Mouse (Mus musculus): ENCODE measurements at regions not wholly inside any gene's neighbourhood (a gene's known extent, or its start where the extent isn't known, plus 50 kb on each side); places are given as distances from the start of the nearest gene placed in this dataset.
"Not testable (repeated sequence)": the region's sequence is repeated elsewhere in the genome, so short reads cannot be mapped to it uniquely, and the experiment has no call there.

DNA sequence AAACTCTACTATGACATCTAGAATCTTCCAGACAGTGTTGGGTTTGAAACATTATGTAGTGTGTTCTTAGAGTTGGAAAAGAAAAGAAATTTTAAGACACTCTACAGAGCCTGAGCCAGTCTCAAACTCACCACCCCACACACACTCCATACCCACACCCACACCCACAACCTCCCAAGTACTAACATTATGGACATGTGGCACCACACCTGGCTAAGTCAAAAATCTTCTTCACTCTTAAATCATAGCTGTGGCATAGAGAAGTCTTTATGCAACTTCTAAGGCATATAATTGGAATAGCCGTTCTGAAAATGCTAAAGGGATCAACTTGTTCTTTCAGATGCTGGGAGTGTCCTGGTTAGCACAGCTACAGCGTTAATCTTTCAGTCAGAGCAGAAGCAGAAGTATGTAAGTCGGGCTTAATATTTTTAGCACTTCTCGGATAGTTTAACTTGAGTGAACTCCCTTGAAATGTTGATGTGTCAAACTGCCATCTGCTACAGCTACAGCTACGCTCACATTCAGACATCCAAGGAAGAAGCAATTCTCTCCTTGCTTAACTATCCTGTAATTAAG lies 68.6 kb upstream of the Creb1 start:
- DNase-seq (ENCODE audit: low read depth, low spot score), result no peak

DNA sequence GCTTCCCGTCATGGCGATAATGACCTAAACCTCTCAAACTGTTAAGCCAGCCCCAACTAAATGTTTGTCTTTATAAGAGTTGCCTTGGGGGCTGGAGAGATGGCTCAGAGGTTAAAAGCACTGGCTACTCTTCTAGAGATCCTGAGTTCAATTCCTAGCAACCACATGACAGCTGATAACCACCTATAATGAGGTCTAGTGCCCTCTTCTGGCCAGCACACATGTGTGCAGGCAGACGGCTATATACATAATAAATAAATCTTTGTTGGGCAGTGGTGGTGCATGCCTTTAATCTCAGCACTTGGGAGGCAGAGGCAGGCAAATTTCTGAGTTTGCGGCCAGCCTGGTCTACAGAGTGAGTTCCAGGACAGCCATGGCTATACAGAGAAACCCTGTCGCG lies 70.8 kb upstream of the Creb1 start:
- not testable (repeated sequence) for DNase-seq (ENCODE audit: low read depth, low spot score)

DNA sequence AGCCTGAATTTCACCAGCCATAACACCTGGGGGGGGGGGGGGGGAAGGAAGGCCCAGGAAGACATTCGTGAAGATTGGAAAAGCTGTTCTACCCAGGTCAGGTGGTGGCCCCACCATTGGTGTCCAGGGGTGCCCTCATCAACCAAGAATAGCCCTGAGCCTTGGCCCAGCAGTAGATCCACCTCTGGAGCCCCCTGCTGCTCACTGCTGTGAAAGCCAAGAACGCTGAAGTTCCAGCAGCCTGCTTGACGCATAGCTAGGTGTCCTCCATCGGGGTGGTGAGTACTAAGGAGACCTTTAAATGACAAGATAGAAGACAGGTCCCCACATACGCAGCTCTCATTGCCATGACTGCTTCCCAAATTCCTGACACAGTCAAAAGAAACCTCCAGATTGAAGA lies 74.6 kb upstream of the Creb1 start:
- no peak for DNase-seq (ENCODE audit: low read depth, low spot score)

DNA sequence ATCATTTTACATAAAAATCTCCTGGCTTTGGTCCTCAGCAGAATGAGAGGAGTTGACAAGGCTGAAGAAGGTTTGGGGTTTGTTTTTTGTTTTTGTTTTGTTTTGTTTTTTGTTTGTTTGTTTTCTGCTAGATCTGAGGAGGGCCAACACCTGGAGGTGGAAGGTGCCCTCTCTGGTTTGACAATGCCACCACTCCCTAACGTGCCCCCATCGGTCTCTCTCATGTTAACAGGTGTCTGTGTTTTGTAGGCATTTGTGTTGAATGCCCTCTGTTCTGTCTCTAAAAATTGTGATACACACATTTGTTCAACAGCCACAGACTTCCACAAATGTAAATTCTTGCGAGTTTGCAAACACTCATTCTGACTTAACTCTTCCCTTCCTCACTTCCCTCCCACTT lies 83.3 kb upstream of the Creb1 start:
- no peak for DNase-seq (ENCODE audit: low read depth, low spot score)

DNA sequence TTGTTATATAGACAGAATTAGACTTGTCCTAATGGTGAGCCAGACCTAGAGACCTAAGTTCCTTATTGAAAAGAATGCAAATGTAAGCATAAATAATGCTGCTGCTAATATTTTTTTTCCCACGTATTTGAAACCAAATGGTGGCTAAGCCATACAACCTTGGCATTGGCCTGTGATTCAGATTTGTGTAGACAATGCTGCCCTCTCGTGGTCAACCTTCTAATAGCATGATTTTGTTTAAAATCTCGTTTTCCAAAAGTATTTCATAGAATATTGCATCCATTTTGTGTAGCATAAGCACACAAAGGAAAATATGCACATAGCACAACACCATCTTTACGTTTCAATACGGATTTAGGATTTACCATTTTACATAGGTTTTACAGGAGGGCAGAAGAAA lies 84.4 kb upstream of the Creb1 start:
- peak; percentile 91 for DNase-seq (ENCODE audit: low read depth, low spot score)

DNA sequence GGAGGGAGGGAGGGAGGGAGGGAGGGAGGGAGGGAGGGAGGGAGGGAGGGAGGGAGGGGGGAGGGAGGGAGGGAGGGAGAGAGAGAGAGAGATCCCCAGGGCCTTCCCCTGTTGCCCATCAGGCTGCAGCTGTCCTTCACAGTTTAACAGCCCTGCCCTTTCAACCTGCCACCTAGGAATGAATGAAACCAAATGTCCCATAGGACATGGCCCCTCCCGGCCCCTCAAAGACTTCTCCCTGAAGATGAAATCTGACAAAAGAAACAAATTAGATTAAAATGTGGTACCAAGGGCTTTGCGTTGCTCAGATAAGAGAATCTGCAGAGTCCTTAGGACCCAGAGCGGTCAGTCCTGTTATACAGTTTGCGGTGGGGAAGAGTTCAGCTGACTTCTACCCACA lies 86.0 kb upstream of the Creb1 start:
- no peak for DNase-seq (ENCODE audit: low read depth, low spot score)

DNA sequence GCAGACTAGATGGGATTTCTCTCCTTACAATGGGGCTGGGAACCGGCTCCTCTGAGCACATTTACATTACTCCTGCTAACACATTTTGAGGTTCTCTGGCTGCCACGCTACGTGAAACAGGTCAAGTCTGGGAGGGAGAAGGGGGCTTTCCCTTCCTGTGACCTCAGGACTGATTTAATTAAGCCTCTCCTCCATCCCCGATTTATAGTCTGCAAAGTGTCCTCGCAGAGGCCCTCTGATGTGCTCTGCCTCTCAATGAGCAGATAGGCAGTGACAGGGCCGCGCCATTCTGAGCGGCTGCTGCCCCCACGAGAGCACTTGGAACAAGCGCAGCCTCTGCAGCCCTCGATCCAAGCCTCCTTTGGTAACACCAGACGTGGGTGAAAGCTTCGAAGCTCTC lies 86.5 kb upstream of the Creb1 start:
- DNase-seq (ENCODE audit: low read depth, low spot score), result peak; percentile 72

DNA sequence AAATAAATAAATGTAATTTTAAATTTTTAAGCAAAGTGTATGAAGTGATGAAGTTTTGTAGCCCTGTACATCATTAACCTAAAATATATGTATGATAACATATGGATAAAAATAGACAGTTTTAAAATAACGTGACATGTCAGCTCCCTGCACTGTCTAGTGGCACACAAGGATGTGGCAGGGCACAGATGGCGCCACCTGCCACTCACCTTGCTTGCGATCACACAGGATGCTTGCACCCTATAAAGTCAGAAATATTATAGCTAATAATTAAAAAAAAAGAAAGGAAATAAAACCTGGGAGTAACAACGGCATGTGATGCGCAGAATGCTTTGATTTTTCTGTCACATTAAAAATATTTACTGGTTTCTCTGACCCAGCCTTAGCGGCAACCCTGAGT lies 89.0 kb upstream of the Creb1 start:
- no peak for DNase-seq (ENCODE audit: low read depth, low spot score)

DNA sequence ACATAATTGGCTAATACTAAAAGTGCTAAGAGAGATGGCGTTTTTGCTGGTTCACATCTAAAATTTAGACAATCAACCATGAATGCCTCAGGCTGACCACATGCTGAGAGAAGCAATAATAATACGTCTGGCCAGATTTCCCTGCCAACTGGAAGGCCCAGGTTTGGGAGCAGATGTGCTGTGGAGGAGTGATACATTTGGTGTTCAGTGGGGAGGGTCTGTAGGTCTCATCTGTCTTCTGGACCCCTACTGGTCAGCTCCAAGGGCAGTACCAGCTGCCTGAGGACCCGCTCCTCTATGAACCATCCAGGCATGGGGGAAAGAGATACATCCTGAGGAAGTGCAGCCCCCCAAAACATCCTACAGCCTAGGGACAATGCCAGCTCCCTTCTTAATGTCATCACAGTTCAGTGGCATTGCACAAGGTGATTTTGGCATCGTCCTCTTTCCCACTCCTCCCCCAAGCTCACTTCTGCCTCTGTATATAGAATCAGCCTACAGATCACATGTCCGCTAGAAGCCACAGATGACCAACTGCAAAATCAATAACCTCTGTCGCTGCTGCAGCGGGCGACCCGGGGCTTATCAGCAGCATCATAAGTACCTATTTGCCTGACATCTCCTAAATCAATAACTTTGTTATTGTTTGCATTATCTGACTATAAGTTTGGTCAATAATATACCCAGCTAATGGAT lies 90.1 kb upstream of the Creb1 start:
- DNase-seq (ENCODE audit: low read depth, low spot score), result no peak

DNA sequence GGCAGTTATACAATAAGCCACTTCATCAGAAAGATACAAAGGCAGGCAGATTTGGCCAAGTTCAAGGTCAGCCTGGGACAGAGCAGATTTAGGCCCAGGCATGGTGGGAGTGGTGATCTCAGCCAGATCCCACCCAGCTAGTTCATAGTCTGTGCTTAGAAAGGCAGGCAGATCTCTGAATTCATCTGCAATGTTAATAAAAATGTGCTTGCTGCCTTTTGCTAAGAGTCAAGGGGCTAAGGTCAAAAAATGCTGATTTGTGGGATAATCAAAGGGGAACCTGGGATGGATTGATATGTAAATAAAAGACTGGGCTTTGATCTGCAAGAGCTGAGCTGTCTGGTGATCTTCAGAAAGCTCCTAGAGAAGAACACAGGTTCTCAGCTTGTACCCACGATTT lies 109.2 kb upstream of the Creb1 start:
- DNase-seq (ENCODE audit: low read depth, low spot score), result no peak

DNA sequence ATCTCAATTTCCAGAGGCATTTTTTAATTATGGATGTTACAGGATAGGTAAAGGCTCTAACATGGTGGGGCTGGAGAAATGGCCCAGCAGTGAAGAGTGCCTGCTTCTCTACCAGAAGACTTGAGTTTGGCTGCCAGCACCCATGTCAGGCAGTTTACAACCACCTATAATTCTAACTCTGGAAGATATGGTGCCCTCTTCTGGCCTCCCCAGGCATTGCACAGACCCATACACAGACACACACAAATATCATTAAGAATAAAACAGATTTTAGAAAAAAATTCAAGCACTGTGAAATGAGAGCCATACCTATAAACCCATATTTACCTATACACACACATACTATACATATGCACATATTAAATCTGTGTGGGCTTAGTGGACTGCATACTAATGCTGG lies 113.9 kb upstream of the Creb1 start:
- DNase-seq (ENCODE audit: low read depth, low spot score), result no peak

DNA sequence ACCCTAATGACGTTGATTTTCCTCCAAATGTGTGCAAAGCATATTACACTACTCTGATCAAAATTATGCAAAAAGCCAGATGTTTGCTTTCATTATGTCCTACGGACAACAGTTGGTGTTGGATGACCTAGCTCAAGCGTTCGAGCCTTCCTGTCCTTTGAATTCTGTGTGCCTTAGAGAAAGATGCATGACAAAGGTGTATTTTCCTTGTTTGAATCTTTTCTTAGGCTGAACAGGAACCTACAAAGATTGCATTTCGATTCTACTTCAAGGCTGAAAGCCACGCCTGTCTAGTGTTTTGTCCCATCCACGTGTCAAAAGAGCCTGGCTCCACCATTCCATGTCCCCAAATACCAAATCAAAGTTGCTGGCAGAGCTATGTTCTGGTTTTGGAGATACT lies 116.5 kb upstream of the Creb1 start:
- DNase-seq (ENCODE audit: low read depth, low spot score), result no peak

DNA sequence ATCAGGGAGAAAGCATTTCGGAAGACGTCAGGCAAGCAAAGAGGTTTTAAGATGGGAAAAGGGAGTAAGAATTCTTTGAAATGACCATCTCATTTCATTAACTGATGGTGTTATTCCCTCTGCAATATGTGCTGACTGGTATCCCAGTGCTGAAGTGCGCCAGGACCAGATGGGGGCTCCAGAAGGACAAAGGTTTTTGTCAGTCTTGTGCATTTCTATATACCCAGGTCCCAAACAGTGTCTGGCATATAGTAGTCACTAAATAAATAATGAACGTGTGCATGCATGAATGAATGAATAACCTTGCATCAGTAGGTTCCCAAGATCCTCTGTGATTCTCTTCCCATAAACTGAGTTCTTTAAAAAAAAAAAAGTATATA lies 119.3 kb upstream of the Creb1 start:
- DNase-seq (ENCODE audit: low read depth, low spot score), result no peak

DNA sequence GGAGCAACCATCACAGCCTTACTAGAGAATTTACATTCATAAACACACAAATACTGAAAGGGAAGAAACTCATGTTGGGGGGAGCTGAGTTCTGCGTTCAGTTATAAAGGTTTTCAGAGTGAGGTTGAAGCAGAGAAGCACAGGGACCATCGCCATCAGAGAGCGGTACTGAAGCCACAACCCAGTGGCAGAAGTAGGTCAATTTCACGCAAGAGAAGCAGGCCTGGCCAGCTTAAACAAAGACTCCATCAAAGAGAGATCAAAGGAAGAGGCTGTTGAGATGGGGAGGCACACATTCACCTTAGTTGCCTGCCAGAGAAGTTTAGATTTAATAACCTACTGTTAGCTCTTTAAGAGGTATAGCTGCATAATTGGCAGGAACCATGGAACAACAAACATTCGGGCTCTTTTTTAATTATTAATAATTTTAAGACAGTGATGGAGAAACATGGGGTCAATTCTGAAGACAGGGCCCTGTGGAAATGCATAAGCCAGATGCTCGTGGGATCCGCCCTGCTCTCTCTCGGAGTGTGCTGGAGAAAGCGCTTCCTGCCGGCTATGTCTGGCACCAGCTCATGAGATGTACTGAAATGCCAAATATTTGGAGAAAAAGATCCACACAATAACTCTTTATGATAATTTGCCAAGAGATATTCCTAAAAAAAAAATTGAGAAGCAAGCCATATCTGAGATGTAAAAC lies 119.8 kb upstream of the Creb1 start:
- no peak for DNase-seq (ENCODE audit: low read depth, low spot score)

DNA sequence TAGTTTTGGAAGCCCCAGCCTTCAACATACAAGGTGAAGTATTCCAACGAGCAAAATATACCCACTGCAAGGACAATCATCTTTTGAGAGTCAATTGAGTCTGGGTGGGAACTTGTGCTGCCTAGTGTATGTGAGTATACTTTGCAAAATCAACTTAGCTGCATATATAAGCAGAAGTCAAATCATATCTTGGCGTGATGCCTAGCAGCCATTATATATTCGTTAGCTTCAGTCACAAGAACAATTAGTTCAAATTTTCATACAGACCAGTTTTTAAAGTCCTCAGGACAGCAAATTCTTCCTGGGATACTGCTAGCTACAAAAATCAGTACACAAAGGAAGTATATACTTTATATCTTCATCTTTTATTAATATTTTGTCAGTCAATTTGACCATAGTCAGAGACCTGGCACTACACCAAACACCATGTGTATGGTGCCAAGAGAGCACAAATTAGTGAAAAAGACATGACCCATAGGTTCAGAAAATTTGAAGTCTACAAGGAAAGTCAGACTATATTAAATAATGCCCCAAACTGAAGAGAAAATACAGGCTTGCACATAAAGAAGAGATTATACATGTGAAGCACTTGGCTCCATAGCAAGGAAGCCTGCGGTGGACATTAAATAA lies 120.5 kb upstream of the Creb1 start:
- no peak for DNase-seq (ENCODE audit: low read depth, low spot score)

DNA sequence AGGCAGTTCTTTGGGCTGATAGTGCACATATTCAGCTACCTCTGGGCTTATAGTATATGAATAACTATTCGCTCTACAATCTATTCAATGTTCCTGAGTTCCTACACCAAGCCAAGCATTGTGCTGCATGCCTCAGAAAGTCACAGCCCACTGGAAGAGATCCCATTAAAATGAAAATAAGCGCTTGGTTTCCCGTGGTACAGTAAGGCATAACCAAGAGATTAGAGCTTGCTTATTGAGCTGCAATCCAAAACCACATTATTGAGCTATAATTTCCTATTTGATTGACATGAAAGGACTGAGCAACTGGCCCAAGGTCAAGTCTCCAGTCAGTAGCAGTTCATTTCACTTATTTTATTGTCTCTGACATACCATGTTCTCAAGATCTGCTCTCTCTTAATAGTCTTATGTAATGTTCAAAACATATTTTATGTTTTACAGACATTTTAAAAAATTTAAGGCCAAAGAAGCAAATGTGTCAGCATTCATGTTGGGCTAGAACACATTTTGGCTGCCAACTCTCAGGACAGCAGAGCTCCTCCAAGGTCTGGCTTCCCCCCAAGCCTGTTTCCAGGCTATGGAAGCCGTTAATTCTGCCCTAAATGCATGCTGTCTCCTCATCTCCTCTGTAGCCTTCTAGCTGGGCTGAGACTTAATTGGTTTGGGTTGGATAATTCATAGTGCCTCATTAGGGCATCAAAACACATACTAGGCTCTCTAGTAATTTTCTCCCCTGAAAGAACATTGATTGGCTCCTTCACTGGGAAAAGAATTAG lies 123.5 kb upstream of the Creb1 start:
- DNase-seq (ENCODE audit: low read depth, low spot score), result peak; percentile 8

DNA sequence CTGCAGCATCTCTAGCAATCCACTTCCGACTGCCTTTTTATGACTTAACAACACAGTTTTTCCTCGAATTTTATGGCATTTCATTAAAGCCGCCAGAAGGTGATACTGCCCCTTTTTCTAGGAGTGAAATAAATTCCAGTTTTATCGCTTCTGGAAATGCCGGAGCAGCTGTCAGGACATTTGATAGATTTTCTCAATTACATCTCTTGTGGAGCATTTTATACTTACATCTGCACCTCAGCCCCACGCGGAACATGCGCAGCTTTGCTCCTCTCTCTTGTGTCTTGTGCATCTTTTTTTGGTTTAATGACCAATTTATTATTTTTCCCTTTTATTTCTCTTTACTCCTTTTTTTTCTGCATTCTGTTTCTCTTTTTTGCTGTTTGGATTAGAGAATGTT lies 140.9 kb upstream of the Creb1 start:
- DNase-seq (ENCODE audit: low read depth, low spot score), result no peak

DNA sequence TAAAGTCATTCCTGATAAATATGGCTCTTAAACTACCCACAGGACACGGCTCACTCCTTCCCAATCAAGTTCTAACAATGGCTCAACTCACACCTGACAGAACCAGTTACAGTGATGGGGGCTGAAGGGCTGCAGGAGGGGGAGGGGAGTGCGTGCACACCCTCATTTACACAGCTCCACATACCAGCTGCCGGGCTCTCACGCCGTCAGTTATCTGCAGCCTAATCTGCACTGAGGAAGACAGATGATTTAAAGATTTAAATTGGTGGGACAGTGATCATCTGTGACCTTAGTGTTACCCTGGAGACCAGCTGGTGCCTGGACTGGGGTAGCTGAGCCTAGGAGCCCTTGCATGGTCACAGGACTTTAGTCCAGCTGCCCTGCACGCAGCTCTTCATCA lies 151.2 kb upstream of the Creb1 start:
- DNase-seq (ENCODE audit: low read depth, low spot score), result no peak

DNA sequence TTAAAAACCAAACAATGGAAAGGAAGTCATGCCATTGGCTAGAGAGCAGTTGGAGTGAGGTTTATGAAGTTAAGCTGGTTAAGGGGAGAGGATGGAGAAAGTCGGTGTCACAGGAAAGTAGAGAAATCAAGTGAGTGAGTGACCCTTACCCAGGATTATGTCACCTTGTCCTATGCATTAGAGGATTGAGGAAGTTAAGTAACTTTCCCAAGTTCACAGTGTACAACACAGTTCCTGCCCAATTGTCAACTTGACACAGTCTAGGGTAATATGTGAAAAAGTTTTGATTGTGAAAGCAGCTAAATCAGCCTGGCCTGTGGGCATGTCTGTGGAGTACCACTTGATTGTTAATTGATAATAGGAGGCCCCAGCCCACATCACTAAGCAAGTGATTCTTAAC lies 156.0 kb upstream of the Creb1 start:
- DNase-seq (ENCODE audit: low read depth, low spot score), result not testable (repeated sequence)

DNA sequence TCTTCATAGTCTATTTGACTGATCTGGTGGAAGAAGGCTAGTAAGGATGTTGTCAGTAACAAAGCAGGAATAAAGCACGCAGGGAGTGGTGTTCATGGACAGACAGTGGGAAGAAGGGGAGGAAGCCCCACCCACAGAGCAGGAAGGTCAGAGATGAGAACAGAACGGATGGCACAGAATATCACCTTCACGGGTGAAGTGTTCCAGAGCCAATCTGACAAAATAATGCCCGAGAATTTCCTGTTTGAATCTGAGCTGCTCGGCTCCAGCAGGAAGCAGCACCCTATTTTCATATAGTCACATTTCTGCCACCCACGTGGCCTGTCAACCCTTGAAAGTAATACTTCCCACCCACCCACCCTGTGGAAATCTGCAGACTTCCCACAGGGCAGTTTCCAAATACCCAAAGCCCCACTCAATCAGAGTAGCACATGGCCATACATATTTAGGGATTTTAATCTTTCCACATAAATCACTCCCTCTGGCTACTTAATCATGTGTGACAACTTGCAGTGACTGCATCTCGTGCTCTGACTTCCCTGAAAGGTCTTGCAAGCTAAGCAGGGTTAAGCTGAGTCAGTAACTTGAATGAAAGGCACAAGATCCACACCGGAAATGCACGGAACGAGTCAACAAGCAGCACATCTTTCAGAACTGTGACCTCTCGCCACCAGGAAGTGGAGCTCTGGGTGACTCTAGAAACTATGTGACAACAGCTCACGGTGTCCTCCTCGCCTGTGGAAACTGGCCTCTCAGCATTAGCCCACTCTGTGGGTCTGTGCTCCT lies 158.0 kb upstream of the Creb1 start:
- DNase-seq (ENCODE audit: low read depth, low spot score), result peak; percentile 72

DNA sequence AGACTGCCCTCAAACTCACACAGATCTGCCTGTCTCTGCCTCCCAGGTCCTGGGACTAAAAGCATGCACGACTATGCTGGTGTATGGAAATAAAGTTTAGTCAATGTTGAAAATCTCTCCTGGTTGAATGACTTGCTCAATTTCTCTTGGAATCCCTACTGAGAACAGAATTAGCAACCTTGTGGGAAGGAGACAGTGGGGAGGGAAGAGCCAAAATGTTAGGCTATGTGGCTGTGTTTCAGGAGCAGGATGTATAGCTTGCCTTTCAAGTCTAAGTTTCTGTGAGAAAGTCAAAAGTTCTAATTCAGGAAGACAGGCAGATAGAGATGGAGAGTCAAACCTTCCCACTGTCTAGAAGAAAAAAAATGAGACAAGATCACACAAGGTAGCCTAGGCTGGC lies 168.3 kb upstream of the Creb1 start:
- DNase-seq (ENCODE audit: low read depth, low spot score), result no peak

Data from 3T3-L1 (cell line).